13 mouse cellular contexts compared by ENCODE assay signal in genomic region chr4:134751682-134752380, GRCm38 (mm10). TPM values are rescaled to one million over a fixed set of nuclear protein-coding genes. Genes with fewer than 3 reads are reported as not detected.
A peak's percentile ranks its signal among the peaks of the same experiment; 100 is the strongest.
DNase-seq lines count a peak whose midpoint lies in the region; ATAC-seq lines count a peak whose summit lies in the region.
"Had no signal": no experiment of that assay in that cellular context is flagged by ENCODE, and none has a peak within 500 bp of the region (broad histone marks: within the 10 kb centered on the region; RNA-seq: fewer than 3 reads in every experiment).

No protein-coding gene starts in this region.

- H3K27ac ChIP-seq in forebrain, embryonic 10.5 days: peak overlapping the region; percentile 40; the same call in 1 of the 2 replicates
- H3K27ac ChIP-seq in forebrain, embryonic 12.5 days: no peak overlapping the region
- 0 out of 2 replicates have a peak overlapping the region, but pooled peaks have one; percentile 33 for H3K27ac ChIP-seq in embryonic facial prominence, embryonic 14.5 days (replicated peaks; ENCODE audit: low read depth, low read length)
- H3K27ac ChIP-seq in liver, embryonic 11.5 days (ENCODE audit: low read depth, low read length): peak overlapping the region; percentile 89
- H3K27ac ChIP-seq: neural tube, embryonic 12.5 days had no signal

- peaks cover 23% of the 10 kb centered on the region for H3K36me3 ChIP-seq in forebrain, embryonic 10.5 days (replicated peaks)
- no peaks in the 10 kb centered on the region for H3K36me3 ChIP-seq in forebrain, embryonic 12.5 days (replicated peaks)
- H3K36me3 ChIP-seq in embryonic facial prominence, embryonic 14.5 days (ENCODE audit: control insufficient read depth, insufficient read depth, low read length): peaks cover 34% of the 10 kb centered on the region
- H3K36me3 ChIP-seq in liver, embryonic 11.5 days (ENCODE audit: control insufficient read depth, insufficient read depth, low read length): peaks cover 30% of the 10 kb centered on the region
- H3K36me3 ChIP-seq: neural tube, embryonic 12.5 days had no signal

- 0 out of 2 replicates have a peak, but pooled peaks cover 6% of the 10 kb centered on the region for H3K27me3 ChIP-seq in forebrain, embryonic 10.5 days (ENCODE audit: poor library complexity, severe bottlenecking)
- H3K27me3 ChIP-seq in forebrain, embryonic 12.5 days: no peaks in the 10 kb centered on the region
- H3K27me3 ChIP-seq in embryonic facial prominence, embryonic 14.5 days (replicated peaks; ENCODE audit: control insufficient read depth, insufficient read depth, low read length): no peaks in the 10 kb centered on the region
- no peaks in the 10 kb centered on the region for H3K27me3 ChIP-seq in liver, embryonic 11.5 days (replicated peaks; ENCODE audit: control insufficient read depth, insufficient read depth, low read length)
- H3K27me3 ChIP-seq: megakaryocyte, embryonic 14.5 days; neural tube, embryonic 12.5 days; Patski had no signal

- H3K4me3 ChIP-seq in forebrain, embryonic 10.5 days: no peak overlapping the region
- no peak overlapping the region for H3K4me3 ChIP-seq in forebrain, embryonic 12.5 days (replicated peaks)
- no peak overlapping the region for H3K4me3 ChIP-seq in embryonic facial prominence, embryonic 14.5 days (ENCODE audit: low read depth, low read length)
- H3K4me3 ChIP-seq in liver, embryonic 11.5 days (ENCODE audit: low read depth, low read length): no peak overlapping the region
- H3K4me3 ChIP-seq: neural tube, embryonic 12.5 days had no signal

- H3K4me2 ChIP-seq in forebrain, embryonic 12.5 days: no peak overlapping the region
- no peak overlapping the region for H3K4me2 ChIP-seq in embryonic facial prominence, embryonic 14.5 days (ENCODE audit: low read depth, low read length)
- H3K4me2 ChIP-seq in liver, embryonic 11.5 days: peak overlapping the region; percentile 54
- H3K4me2 ChIP-seq: neural tube, embryonic 12.5 days had no signal

- H3K9me3 ChIP-seq in forebrain, embryonic 10.5 days: no peaks in the 10 kb centered on the region
- no peaks in the 10 kb centered on the region for H3K9me3 ChIP-seq in forebrain, embryonic 12.5 days
- H3K9me3 ChIP-seq in embryonic facial prominence, embryonic 14.5 days (ENCODE audit: control insufficient read depth, low read length): no peaks in the 10 kb centered on the region
- no peaks in the 10 kb centered on the region for H3K9me3 ChIP-seq in liver, embryonic 11.5 days (ENCODE audit: control insufficient read depth, low read length)
- H3K9me3 ChIP-seq: megakaryocyte, embryonic 14.5 days; neural tube, embryonic 12.5 days had no signal

- ATAC-seq in forebrain, embryonic 12.5 days (ENCODE audit: low FRiP score): no peak
- no peak for ATAC-seq in embryonic facial prominence, embryonic 14.5 days (ENCODE audit: low read depth)
- ATAC-seq in liver, embryonic 11.5 days (replicated peaks; ENCODE audit: low FRiP score): peak; percentile 87
- no peak for ATAC-seq in cerebellum, adult (ENCODE audit: insufficient number of reproducible peaks, low FRiP score, low TSS enrichment)
- ATAC-seq: hindbrain, embryonic 16.5 days; Patski had no signal

- no peak overlapping the region for H3K9ac ChIP-seq in forebrain, embryonic 12.5 days
- no peak overlapping the region for H3K9ac ChIP-seq in embryonic facial prominence, embryonic 14.5 days (ENCODE audit: low read depth, low read length)
- peak overlapping the region; percentile 52; the same call in 1 of the 2 replicates for H3K9ac ChIP-seq in liver, embryonic 11.5 days (ENCODE audit: low read depth, low read length)
- H3K9ac ChIP-seq: neural tube, embryonic 12.5 days had no signal

- WGBS in forebrain, embryonic 10.5 days: 90% methylated on average over 18 of the region's 18 CpGs
- 88% methylated on average over 18 of the region's 18 CpGs for WGBS in forebrain, embryonic 12.5 days
- 63% methylated on average over 18 of the region's 18 CpGs for WGBS in embryonic facial prominence, embryonic 14.5 days
- 53% methylated on average over 18 of the region's 18 CpGs for WGBS in liver, embryonic 11.5 days

- DNase-seq in forebrain, embryonic 10.5 days (ENCODE audit: extremely low spot score, low spot score): no peak
- DNase-seq in CD4-positive helper T cell, adult 2 months (ENCODE audit: low read depth, low spot score): peak; percentile 57
- DNase-seq in embryonic facial prominence, embryonic 14.5 days (ENCODE audit: low spot score): no peak
- DNase-seq in liver, embryonic 11.5 days (ENCODE audit: low spot score): no peak
- no peak for DNase-seq in adrenal gland, postnatal 4 days (ENCODE audit: low spot score in 2 of 2)
- no peak for DNase-seq in gastrocnemius, postnatal 4 days (ENCODE audit: low spot score in 2 of 2)
- DNase-seq: thymus, postnatal 25 days had no signal

- H3K4me1 ChIP-seq in forebrain, embryonic 10.5 days: peaks cover 60% of the 10 kb centered on the region
- H3K4me1 ChIP-seq in forebrain, embryonic 12.5 days: peaks cover 28% of the 10 kb centered on the region
- peaks cover 17% of the 10 kb centered on the region for H3K4me1 ChIP-seq in embryonic facial prominence, embryonic 14.5 days (ENCODE audit: control insufficient read depth, insufficient read depth, low read length)
- peaks cover 71% of the 10 kb centered on the region for H3K4me1 ChIP-seq in liver, embryonic 11.5 days (replicated peaks; ENCODE audit: control insufficient read depth, insufficient read depth, low read length)

RNA-seq across cellular contexts. Expression of gene Ldlrap1, which starts 16.0 kb away (rescaled TPM):
- 9.6 and 11.8 TPM in 2 replicates for polyA plus RNA-seq in forebrain, embryonic 10.5 days (2016; fragmentation: Nextera tagmentation; extraction: Ambion mirVana)
- polyA plus RNA-seq in forebrain, embryonic 12.5 days (2016; fragmentation: Nextera tagmentation; extraction: Ambion mirVana): 5.1 and 5.9 TPM in 2 replicates
- 22.5 and 22.9 TPM in 2 replicates for polyA plus RNA-seq in embryonic facial prominence, embryonic 14.5 days (2014; fragmentation: Nextera tagmentation; extraction: Ambion mirVana)
- 32.2 and 33.3 TPM in 2 replicates for polyA plus RNA-seq in liver, embryonic 11.5 days (2014; fragmentation: Nextera tagmentation; extraction: Ambion mirVana)
- 10 to 100 TPM; 39.1 to 44.7 TPM for total RNA-seq in adrenal gland, postnatal 4 days (2021)
- 10 to 100 TPM; 18.0 to 20.0 TPM for total RNA-seq in gastrocnemius, postnatal 4 days (2021)

RNA-seq across cellular contexts. Expression of gene Man1c1, which starts 47.7 kb away (rescaled TPM):
- polyA plus RNA-seq in forebrain, embryonic 10.5 days (2016; fragmentation: Nextera tagmentation; extraction: Ambion mirVana): 2.3 and 2.8 TPM in 2 replicates
- 3.5 and 4.0 TPM in 2 replicates for polyA plus RNA-seq in forebrain, embryonic 12.5 days (2016; fragmentation: Nextera tagmentation; extraction: Ambion mirVana)
- polyA plus RNA-seq in embryonic facial prominence, embryonic 14.5 days (2014; fragmentation: Nextera tagmentation; extraction: Ambion mirVana): 5.1 and 6.5 TPM in 2 replicates
- 3.9 and 4.1 TPM in 2 replicates for polyA plus RNA-seq in liver, embryonic 11.5 days (2014; fragmentation: Nextera tagmentation; extraction: Ambion mirVana)
- 10 to 100 TPM; 28.6 to 29.6 TPM for total RNA-seq in adrenal gland, postnatal 4 days (2021)
- total RNA-seq in gastrocnemius, postnatal 4 days (2021): 10 to 100 TPM; 16.7 to 17.9 TPM
